Mouse (Mus musculus) 416B (cell line): ENCODE measurements around the gene Pex7.

Experiments used
- DNase-seq: peaks from one replicate; pipeline ENCODE4 v3.0.0; 2011; ENCODE audit warnings: low read depth

Pex7 gene

DNA sequence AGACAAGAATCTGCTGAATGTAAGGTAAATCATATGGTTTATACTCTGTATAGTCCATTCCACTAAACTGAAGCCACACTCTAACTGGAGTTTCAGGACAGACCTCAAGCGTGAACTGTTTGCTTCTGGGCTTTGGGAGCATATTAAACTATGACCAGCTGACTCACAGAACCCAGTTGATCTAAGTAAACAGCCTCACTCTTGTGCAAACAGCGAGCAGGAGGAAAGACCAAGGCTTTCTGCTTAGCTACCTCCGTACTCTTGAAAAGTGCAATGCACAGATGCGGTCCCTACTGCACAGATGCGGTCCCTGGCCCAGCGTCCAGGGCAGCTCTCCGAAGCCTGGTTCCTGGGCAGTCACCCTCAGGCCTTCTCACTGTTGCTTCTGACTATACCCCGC lies 30.2 kb downstream of the Pex7 start:
- no peak for DNase-seq

DNA sequence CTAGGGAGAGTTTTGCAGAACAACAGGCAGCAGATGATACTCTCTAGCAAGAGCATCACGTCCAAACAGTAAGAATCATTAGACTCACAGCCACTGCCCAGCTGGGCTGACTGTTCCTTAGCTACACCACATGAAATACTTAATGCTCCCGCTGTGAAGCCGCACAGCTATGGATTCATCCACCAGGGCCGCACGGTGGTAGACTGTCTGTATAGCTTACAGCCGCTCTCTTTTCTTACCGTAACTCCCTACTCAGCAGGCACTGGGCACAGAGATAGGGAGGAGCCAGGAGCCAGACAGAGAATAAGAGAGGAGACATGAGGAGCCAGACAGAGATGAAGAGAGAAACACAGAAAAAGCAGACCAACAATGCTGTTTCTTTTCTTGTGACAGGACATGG lies 30.8 kb downstream of the Pex7 start:
- DNase-seq, result no peak

DNA sequence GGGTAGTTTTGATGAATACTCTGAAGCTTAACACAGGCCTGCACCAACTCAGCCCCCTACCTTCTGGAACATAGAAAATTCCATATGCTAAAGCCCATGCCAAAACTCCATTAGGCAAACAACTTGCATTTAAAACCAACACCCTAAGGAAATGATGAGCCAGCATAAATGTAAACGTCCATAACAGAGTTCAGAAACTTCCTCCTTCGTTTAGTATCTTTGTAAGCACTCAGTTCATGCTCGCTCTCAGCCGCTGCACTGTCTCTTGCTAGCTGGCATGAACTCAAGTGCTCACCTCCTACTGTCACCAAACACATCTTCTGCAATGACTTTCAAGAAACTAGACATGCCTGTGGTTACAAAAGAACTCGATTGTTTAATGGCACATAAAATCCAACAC lies 32.1 kb downstream of the Pex7 start:
- DNase-seq, result no peak

DNA sequence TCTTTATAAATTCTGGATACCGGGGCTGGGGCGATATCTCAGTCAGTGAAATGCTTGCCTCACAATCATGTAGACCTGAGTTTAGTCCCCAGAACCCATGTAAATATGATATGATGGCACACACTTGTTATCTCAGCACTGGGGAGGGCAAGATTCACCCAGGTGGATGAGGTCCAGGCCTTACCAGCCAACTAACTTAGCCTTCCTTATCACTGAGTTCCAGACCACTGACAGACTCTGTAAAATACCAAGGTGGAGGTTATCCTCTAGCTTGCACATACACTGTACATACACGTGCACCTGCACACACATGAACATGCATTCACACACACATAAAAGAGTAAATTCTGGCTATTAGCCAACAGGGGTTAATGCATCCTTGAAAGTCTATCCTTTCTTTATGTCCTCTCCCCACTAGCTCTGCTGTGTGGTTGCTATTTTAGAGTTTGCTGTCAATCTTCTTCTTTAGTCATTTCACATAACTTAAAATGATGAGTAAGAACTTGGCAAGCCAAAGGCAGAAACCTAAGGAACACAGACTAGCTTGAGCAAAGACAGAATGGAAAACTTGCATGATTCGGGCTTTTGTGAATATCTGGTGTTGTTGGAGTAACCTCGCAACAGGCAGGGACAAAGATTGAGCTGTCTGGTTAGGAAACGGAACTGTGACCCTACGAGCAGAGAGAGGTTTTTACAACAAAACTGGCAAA lies 51.7 kb downstream of the Pex7 start:
- DNase-seq, result peak; percentile 15

DNA sequence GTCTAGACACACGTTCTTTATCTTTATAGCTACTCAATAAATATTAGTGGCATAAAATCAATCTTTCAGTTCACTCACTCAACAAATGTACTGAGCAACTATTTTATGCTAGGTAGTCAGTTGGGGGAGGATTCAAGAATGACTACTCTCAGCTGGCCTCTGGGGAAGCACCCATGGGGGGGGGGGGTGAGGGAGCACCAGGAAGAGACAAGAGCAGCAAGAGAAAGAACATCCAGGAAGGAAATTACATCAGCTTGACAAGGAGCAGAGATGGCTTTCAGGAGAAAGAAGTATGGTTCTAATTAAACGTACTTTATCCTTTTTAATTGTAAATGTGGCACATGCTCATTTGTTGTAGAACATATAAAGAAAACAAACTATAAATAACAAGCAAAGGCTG lies 53.9 kb downstream of the Pex7 start:
- no peak for DNase-seq

DNA sequence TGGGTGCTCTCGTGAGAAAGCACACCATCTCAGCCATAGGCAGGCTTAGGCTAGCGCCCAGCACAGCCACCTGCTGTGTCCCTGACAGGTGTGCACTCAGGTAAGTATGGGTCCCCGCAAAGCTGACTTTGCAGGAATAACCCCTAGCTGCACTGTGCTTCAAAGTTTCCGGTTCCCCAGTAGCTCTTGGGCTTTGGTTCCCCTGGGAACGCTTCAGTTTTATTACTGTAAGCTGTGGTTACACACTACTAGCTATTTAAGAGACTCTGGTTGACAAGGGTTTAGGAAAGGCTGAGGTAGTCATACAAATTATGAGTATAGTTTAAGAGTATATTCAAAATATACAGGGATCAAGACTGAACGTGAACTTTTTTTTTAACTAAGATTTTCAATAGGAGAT lies 54.7 kb downstream of the Pex7 start:
- DNase-seq, result no peak

DNA sequence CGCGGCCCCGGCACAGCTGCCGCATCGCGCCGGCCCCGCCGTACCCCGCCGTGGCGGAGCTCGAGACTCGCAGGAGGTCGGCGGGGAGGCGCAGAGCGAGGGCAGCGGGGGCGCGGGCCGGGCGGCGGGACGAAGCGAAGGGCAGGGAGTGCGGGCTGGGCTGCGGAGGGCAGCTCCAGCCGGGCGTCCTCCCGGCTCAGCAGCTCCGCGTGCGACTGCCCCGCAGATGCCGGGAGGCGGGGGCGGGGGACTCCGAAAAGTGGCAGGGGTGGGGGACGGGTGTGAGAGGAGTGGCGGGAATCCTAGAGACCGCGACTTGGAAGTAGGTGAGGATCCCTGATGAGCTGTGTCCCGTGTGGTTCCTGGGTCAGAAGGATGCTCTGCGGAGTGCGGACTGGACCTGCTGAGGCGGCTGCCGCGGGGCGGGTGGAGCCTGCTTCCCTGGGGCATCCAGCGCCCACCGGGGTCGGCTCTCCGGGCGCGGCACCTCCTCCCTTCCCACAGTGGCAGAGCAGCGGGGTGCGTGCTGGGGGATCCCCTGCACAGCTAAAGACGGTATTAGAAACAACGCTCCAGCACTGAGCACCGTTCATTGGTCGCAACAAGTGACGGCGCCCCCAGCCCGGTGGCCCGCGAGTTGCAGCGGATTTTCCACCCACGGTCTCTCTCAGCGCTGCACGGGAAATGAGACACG lies 56.3 kb downstream of the Pex7 start, which contains the start of gene Slc35d3:
Gene Slc35d3, minus strand, starts transcription at position 462 of the 694 bp plus-strand sequence.
- DNase-seq, result no peak

DNA sequence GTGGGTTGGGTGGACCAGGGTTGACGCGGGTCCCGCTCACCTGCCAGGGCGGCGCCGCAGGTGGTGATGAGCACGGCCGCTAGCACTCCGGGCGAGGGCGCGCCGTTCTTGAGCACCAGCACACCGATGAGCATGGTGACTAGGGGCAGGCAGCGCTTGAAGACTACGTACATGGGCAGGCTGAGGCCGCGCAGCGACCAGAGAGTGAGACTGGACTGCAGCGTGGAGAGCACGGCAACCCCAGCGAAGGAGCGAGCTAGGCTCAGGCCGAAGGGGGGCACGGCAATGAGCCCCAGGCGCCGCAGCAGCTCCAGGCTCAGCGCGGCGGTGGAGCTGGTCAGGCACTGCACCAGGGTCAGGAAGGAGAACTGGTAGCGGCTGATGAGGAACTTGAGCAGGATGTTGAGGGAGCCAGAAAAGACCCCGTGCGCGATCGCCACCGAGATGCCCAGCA lies 56.9 kb downstream of the Pex7 start:
- DNase-seq, result no peak

DNA sequence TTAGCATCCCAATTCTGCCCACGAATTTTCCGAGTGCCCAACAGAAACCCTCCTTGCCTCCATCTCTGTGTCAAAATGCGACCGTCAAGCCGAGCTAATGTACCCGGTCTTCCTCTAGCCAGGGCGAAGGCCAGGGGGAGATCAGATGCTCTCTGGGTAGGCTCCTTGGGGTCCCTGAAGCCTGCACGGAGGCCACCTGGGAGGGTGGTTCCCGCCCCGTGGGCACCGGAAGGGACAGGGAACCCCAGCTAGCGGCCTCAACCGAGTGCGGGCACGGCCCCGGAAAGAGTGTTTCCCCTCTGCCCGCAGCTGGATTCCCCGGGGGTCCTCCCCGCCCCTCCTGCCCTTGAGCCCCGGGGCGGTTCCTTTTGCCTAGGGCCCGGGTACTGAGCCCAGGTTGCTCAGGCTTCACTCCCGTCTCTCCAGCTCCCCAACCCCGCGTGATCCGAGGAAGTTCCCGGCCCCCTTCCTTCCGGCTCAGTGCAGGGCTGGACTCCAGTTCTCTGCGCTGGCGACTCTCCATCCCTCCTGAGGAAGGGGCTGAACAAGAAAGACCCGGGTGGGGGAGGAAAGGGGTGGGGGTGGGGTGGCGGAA lies 57.6 kb downstream of the Pex7 start:
- no peak for DNase-seq

DNA sequence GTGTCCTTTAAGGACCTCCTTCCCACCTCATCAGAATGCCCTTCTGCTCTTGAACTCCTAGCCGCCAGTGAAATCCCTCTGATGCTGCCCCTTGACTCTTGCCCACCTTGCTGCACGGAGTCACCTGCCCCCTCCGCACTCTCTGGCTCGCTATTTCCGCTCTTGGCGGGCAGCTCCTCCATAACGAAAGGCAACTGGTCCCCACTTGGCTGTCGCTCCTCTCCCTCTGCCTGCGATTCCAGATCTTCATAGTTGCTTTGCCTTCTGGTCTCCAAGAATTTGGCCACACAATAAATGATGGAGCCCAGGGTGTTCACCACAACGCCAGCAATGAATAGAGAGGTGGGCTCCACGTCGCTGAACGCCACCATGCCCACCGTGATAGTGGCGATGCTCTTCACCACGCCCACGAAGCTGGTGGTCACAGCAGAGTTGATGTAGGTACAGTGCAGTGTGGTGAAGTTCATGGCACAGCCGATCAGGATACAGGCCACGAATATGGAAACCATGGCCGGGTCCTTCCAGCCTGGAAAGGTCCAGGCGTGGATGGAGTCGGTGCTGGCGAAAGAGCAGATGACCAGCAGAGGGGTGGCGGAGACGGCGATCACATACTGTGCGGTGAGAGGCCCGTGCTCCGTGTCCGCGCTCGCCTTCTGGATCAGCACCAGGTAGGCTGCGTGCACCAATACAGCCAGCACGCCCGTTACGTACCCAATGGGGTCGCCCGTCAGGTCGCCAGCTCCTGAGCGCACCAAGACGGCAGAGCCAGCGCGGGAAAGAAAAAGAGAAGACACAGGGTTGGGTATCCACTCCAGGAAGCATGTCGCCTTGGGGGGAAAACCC lies 58.3 kb downstream of the Pex7 start:
- no peak for DNase-seq

DNA sequence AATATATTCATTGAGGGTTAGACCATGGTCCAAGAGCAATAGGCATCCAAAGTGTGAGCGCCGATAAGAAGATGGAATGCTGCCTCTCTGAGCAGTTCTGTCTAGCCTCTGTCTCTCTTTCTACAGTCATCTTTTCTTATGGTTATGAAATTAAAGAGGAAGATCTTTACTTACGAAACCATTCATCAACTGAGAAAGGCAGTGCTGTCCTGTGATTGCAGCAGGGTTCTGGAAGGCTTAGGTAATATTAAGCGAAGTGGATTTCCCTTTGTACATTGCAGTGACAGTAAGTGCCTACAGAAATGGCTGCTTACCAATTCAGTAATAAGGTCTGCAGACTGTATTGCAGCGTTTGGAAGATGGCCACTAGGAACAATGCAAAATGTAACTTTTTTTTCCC lies 67.7 kb downstream of the Pex7 start:
- DNase-seq, result peak; percentile 37

DNA sequence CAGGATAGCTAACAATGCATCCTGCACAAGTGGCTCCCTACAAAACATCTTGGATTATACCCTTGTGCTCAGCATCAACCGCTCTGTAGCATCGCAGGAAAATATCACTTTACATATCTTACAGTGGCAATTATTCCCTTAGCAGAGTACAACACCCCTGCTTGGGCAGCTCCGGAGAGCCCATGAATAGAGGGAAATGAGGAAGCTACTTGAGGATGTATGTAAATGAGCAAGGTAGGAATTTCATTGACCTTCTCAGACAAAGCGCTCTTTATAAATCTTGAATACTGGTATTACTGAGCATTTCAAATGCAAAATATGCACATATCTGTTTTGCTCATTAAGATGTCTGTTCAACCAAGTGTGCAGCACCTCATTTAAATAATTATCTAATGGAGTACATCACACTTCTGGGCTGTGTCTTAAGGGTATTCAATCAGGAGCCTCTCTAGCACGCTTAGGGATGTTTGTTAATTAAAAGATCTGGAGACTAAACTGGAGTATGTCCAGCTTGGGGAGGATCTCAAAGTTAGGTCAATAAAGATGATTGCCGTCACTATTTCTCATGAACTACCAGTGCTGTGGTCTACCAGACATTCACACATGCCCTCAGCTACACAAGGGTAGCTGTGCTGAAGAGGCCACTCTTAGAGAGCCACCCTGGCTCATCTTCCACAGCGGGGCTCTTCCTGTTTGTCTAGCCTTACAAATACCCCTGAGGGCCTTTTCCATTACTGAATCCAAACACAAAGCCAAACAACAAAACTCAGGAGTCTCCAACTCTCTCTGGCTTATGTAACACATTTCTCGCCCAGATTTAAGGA lies 71.4 kb downstream of the Pex7 start:
- DNase-seq, result no peak

DNA sequence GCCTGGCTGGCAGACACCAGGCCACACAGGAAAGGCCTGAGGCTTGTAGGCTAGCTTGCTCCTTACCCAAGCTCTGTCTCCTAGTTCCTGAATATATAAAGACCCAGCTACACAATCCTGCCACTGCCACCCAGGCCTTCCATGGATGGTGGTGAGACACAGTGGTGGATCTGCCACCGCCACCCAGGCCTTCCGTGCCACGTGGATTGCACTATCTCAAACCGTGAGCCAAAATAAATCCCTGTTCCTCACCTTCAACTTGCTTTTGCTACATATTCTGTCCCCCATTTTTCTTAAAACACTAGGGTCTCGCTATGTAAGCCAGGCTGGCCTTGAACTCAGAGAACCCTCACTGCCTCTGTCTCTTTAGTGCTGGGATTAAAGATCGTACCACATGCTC lies 73.3 kb downstream of the Pex7 start:
- no peak for DNase-seq

DNA sequence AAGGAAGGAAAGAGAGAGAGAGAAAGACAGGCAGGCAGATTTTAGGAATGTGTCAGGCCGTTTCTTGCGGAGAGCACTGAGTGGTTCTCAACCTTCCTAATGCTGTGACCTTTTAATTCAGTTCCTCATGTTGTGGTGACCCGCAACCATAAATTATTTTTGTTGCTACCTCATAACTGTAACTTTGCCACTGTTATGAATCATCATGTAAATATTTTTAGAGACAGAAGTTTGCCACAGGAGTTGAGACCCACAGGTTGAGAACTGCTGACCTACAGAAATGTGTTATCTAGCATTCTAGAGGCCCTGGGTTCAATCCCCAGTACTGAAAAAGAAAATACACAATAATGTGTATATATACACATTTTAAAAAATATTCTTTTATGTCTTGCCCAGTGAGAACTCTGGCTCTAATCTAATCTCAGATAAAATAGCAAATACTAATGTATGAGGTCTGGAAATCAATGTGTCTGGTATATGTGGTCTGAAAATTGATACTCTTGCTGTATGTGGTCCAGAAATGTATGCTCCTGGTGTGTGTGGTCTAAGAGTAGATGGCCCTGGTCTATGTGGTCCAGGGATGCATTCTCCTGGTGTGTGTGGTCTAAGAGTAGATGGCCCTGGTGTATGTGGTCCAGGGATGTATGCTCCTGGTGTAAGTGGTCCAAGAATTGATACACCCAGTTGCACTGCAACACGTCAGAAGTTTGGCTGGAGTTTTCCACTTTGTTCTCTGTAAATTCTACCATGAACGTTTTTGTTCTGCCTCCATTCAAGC lies 76.2 kb downstream of the Pex7 start:
- peak; percentile 71 for DNase-seq

DNA sequence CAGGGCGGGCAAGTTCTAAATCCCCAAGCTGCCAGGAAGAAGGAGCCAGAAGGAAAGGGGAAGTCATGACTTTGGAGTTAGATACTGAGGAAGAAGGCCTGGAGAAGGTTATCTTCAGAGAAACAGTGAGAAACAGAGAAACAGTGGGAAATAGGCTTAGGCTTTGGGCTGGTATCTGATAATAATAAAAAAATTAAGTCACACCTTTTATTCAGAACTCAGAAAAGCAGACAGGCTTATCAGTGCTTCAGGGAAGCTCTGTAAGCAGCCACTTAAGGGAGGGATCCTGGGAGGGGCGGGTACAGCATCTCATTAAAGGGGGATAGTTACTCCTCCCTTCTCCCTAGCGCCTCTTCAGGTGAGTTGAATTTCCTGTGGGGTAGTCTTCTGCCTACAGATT lies 86.5 kb downstream of the Pex7 start:
- DNase-seq, result no peak

DNA sequence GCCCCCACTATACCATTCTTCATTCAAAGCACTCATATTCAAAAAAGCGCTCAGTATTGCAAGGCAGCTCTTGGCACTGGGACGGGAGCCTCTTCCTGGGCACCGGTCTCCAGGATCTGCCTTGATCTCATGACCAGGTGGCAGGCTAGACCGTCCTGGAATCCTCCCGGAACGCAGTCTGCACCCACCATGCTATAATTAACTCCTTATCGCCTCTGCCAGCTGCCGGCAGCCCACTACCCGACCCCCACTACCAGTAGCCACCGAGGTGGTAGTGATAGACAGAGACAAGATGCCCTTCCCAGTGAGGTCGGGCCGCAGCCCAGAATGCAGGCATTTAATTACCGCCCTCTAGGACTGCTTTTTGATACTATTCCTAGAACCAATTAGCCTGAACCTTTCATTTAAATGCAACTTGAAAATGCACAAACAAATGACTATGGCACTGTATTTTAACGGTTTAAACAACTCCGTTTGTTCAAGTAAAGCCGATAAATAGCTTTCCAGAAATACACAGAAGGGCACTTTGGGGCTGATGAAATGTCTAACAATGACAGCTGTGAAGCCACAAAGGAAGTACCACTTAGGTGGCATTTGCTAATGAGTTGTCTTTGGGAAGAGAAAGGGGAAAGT lies 88.7 kb downstream of the Pex7 start:
- no peak for DNase-seq

DNA sequence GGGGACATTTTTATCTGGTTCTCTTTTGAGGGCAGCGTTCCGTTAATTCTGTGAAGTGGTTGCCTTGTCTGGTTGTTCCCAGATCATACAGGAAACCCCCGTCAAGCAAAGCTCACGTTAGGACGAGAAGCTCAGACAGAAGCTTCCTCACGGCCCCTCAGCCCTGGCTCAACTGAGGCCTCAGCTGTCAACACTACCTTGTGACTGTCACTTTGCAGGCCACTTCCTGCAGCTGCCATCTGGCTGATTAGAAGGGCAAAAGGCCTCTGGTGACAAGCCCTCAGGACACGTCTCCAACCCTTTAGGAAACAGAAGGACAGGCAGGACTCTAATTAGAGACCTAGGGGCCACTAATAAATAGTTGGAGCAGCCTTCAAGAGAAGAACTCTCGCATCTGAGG lies 92.1 kb downstream of the Pex7 start:
- peak; percentile 90 for DNase-seq

DNA sequence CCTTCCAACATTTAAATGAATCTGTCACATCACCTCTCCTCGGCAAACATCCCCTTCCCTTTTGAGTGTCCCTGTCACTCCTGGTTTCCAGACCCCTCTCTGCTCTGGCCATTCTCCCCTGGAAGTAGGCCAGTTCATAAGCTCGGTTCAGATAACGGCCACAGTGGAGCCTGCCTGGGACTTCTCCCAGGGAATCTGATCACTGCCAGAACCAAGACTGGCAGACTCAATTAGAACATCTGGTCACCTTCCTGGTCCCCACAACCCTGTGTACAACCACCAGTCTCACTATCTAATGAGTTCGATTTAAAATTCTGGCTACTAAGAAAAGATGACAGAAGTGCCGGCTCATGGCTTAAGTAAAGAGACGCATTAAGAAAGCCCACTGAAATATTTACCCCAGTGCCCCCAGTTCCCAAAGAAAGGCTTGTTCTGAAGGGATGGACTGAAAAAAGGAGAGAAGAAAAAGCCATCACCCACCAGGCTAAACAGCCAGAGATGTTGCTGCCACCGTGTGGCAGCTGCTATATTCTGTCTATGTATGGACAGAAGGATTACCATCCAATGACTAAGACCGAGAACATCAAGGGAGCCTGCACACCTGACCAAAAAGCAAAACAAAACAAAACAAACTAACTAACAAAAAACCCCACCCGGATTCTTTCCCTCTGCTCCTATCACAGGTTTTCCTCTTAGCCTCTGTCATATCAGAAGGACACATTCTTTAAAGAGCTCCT lies 95.9 kb downstream of the Pex7 start:
- DNase-seq, result peak; percentile 55

DNA sequence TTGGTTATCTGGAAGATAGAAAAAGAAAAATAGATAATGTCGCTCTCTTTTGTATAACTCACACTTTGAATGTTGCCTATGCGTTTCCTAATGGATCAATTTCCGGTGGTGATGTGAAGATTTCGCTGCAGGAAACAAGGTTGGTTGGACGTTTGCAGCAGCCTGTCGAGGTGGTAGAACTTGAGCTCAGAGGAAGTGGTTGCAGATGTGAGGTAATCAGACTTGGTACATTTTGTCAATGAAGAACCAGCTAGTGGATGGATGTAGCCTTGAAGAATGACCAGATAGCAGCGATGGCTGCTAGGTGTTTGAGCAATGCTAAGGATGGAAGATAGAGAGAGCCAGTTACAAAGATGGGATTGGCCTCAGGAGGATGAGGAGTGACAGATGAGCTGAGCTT lies 102.7 kb downstream of the Pex7 start:
- DNase-seq, result peak; percentile 46
